Mouse (Mus musculus): ENCODE results near the gene Myo19. TPM values are rescaled to one million over a fixed set of nuclear protein-coding genes. Genes with fewer than 3 reads are reported as not detected.

The Myo19 gene
- polyA plus RNA-seq, 1 experiment from 2014 or later: 27.3 TPM

GRCm38 (mm10) chr11:84885238-84885637 lies 5.3 kb downstream of the Myo19 start:
- DNase-seq (ENCODE audit: low read depth, low spot score) (no peak), ATAC-seq (no peak)
- ChIA-PET POLR2A (interaction anchor here (1.3 kb wide), 1 partner anchor 23 kb away, joined by 3 read pairs; no protein-coding TSS in a partner anchor), CTCF (interaction anchor here (2.1 kb wide), 1 partner anchor 33 kb away, joined by 6 read pairs; no protein-coding TSS in a partner anchor)
- TF ChIP-seq CTCF (IDR thresholded peaks at IDR 0.05): no peak
- in situ Hi-C loops (cut with MboI; ENCODE audit: low pct_unique_long_range_greater_than_20kb): no loop called here
- H3K27me3 ChIP-seq: no peaks in the 10 kb centered on the region

GRCm38 (mm10) chr11:84886236-84886635 lies 6.3 kb downstream of the Myo19 start:
- H3K27me3 ChIP-seq: no peaks in the 10 kb centered on the region
- no peak for DNase-seq (ENCODE audit: low read depth, low spot score)
- POLR2A ChIA-PET: no interaction called here
- TF ChIP-seq CTCF (IDR thresholded peaks at IDR 0.05): no peak
- CTCF ChIA-PET: no interaction called here
- ATAC-seq: no peak
- in situ Hi-C loops (cut with MboI; ENCODE audit: low pct_unique_long_range_greater_than_20kb): no loop called here

- no peaks in the 10 kb centered on the region for H3K27me3 ChIP-seq
- no peak for DNase-seq (ENCODE audit: low read depth, low spot score)
- POLR2A ChIA-PET: no interaction called here
- in situ Hi-C loops (cut with MboI; ENCODE audit: low pct_unique_long_range_greater_than_20kb): no loop called here
- CTCF ChIA-PET: no interaction called here
- ATAC-seq: no peak
- TF ChIP-seq CTCF (IDR thresholded peaks at IDR 0.05): no peak
Measured at GRCm38 (mm10) chr11:84886767-84887511, 7.0 kb downstream of the Myo19 start.

GRCm38 (mm10) chr11:84888025-84888424 lies 8.1 kb downstream of the Myo19 start:
- no peaks in the 10 kb centered on the region for H3K27me3 ChIP-seq
- ATAC-seq (no peak), DNase-seq (ENCODE audit: low read depth, low spot score) (no peak)
- no peak for TF ChIP-seq CTCF (IDR thresholded peaks at IDR 0.05)
- in situ Hi-C loops (cut with MboI; ENCODE audit: low pct_unique_long_range_greater_than_20kb): no loop called here
- CTCF ChIA-PET: no interaction called here
- POLR2A ChIA-PET: no interaction called here

- POLR2A ChIA-PET: no interaction called here
- in situ Hi-C loops (cut with MboI; ENCODE audit: low pct_unique_long_range_greater_than_20kb): no loop called here
- DNase-seq (ENCODE audit: low read depth, low spot score) (no peak), ATAC-seq (no peak)
- no peaks in the 10 kb centered on the region for H3K27me3 ChIP-seq
- CTCF ChIA-PET: no interaction called here
- no peak for TF ChIP-seq CTCF (IDR thresholded peaks at IDR 0.05)
Measured at GRCm38 (mm10) chr11:84889492-84889891, 9.5 kb downstream of the Myo19 start.

GRCm38 (mm10) chr11:84891705-84892104 lies 11.8 kb downstream of the Myo19 start:
- ATAC-seq (no peak), DNase-seq (ENCODE audit: low read depth, low spot score) (no peak)
- ChIA-PET CTCF (no interaction called here), POLR2A (no interaction called here)
- TF ChIP-seq CTCF (IDR thresholded peaks at IDR 0.05): no peak
- in situ Hi-C loops (cut with MboI; ENCODE audit: low pct_unique_long_range_greater_than_20kb): no loop called here
- H3K27me3 ChIP-seq: no peaks in the 10 kb centered on the region

GRCm38 (mm10) chr11:84893113-84893512 lies 13.2 kb downstream of the Myo19 start:
- in situ Hi-C loops (cut with MboI; ENCODE audit: low pct_unique_long_range_greater_than_20kb): no loop called here
- DNase-seq (ENCODE audit: low read depth, low spot score) (no peak), ATAC-seq (no peak)
- ChIA-PET CTCF (no interaction called here), POLR2A (no interaction called here)
- H3K27me3 ChIP-seq: no peaks in the 10 kb centered on the region
- no peak for TF ChIP-seq CTCF (IDR thresholded peaks at IDR 0.05)

GRCm38 (mm10) chr11:84904597-84905144 lies 24.7 kb downstream of the Myo19 start:
- ChIA-PET CTCF (interaction anchor here (1.6 kb wide), 1 partner anchor 14 kb away, joined by 7 read pairs; no protein-coding TSS in a partner anchor), POLR2A (no interaction called here)
- no peak for TF ChIP-seq CTCF (IDR thresholded peaks at IDR 0.05)
- no peaks in the 10 kb centered on the region for H3K27me3 ChIP-seq
- in situ Hi-C loops (cut with MboI; ENCODE audit: low pct_unique_long_range_greater_than_20kb): no loop called here
- no peak for DNase-seq (ENCODE audit: low read depth, low spot score)
- no peak for ATAC-seq

GRCm38 (mm10) chr11:84907081-84907480 lies 27.1 kb downstream of the Myo19 start:
- CTCF ChIA-PET: interaction anchor here (0.9 to 1.7 kb wide), 2 partner anchors 11 to 27 kb away, joined by 3 to 10 read pairs; partner anchors contain the start of gene Pigw
- H3K27me3 ChIP-seq: no peaks in the 10 kb centered on the region
- in situ Hi-C loops (cut with MboI; ENCODE audit: low pct_unique_long_range_greater_than_20kb): no loop called here
- TF ChIP-seq CTCF (IDR thresholded peaks at IDR 0.05): no peak
- DNase-seq (ENCODE audit: low read depth, low spot score): no peak
- peak; percentile 17 for ATAC-seq
- POLR2A ChIA-PET: interaction anchor here (0.5 to 1.5 kb wide), 3 partner anchors 10 to 26 kb away, joined by 3 to 4 read pairs (median 3); partner anchors contain the start of gene Pigw

- ATAC-seq (no peak), DNase-seq (ENCODE audit: low read depth, low spot score) (no peak)
- no peaks in the 10 kb centered on the region for H3K27me3 ChIP-seq
- in situ Hi-C loops (cut with MboI; ENCODE audit: low pct_unique_long_range_greater_than_20kb): no loop called here
- TF ChIP-seq CTCF (IDR thresholded peaks at IDR 0.05): no peak
- POLR2A ChIA-PET: interaction anchor here (0.6 to 1.3 kb wide), 2 partner anchors 8 to 23 kb away, joined by 3 read pairs; no protein-coding TSS in a partner anchor
- CTCF ChIA-PET: interaction anchor here (1.7 kb wide), 1 partner anchor 10 kb away, joined by 10 read pairs; no protein-coding TSS in a partner anchor
Measured at GRCm38 (mm10) chr11:84908480-84908879, 28.5 kb downstream of the Myo19 start.

GRCm38 (mm10) chr11:84910411-84910810 lies 30.5 kb downstream of the Myo19 start:
- TF ChIP-seq CTCF (IDR thresholded peaks at IDR 0.05): no peak
- ChIA-PET CTCF (no interaction called here), POLR2A (interaction anchor here (0.6 kb wide), 1 partner anchor 801 kb away, joined by 3 read pairs; no protein-coding TSS in a partner anchor)
- in situ Hi-C loops (cut with MboI; ENCODE audit: low pct_unique_long_range_greater_than_20kb): no loop called here
- H3K27me3 ChIP-seq: no peaks in the 10 kb centered on the region
- no peak for ATAC-seq
- no peak for DNase-seq (ENCODE audit: low read depth, low spot score)

Measured in Patski (cell line).